Mouse (Mus musculus): Measurements from ENCODE around the gene Cx3cr1. TPM values are rescaled to one million over a fixed set of nuclear protein-coding genes. Genes with fewer than 3 reads are reported as not detected.

Gene Cx3cr1
- polyA plus RNA-seq, 1 experiment, result not detected

DNA sequence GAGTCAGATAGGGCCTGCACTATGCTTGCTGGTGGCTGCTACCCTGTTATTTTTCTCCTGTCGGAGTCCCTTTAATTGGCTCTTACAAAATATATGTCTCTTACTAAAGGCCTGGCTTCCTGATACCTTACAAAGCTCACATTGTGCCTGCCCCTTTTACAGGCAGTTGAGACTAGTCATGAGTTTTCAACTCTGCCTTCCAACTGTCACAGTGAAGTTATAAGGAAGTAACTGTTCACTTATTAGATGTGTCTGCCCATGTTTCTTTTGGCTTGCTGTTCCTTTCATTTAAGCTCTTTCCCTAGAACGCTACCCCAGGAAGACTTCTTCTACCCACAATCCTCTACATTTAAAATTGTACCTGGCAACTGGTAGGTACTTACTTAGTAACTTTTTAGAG is 170.2 kb downstream of the Cx3cr1 start:
- Histone ChIP-seq H3K27me3 (ENCODE audit: control insufficient read depth, insufficient read depth, insufficient read length) (no peaks in the 10 kb centered on the region), H3ac (ENCODE audit: control insufficient read depth, insufficient read length) (no peak overlapping the region), H3K4me2 (ENCODE audit: low read depth) (no peak overlapping the region), H3K4me3 (no peak overlapping the region), H3K36me3 (ENCODE audit: control insufficient read depth, insufficient read depth) (peaks cover 9% of the 10 kb centered on the region), H3K79me2 (ENCODE audit: control insufficient read depth, insufficient read depth) (peaks cover 44% of the 10 kb centered on the region)
- TF ChIP-seq REST (IDR thresholded peaks at IDR 0.05; ENCODE audit: insufficient read depth, insufficient read length), result no peak

DNA sequence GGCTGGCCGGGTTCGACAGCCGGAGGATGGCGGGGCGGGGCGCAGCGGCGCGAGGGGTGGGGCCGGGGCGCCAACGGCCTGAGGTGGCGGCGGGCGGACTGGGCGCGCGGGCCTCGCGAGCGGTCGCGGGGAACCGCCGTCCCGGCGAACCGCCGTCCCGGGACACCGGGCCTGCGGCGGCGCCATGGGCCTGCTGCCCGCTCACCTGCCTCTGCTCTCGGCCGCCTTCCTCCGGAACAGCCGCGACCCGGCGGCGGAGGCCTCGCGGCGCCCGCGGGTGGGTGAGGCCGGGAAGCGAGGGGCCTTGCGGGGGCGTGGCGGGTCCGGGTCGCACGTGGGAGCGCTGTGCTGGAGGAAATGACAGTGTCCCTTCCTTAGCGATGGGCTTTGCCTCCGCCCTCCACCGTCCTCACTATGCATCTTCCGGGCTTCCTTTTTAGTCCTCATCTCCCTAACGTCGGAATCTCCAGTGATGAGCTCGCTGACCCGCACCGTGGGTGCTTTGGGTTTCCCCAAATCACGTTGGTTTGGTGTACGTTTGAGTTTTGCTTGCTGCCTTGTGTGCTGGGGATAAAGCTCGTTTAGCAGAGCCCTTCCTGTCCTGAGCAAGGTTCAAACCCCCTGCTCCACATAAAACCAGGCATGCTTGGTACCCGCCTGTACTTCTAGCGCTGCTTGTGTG is 174.5 kb downstream of the Cx3cr1 start:
- Histone ChIP-seq H3K4me3 (peak overlapping the region; percentile 31), H3ac (ENCODE audit: control insufficient read depth, insufficient read length) (peak overlapping the region; percentile 32), H3K27me3 (ENCODE audit: control insufficient read depth, insufficient read depth, insufficient read length) (no peaks in the 10 kb centered on the region), H3K79me2 (ENCODE audit: control insufficient read depth, insufficient read depth) (peaks cover 42% of the 10 kb centered on the region), H3K4me2 (ENCODE audit: low read depth) (peak overlapping the region; percentile 69), H3K36me3 (ENCODE audit: control insufficient read depth, insufficient read depth) (no peaks in the 10 kb centered on the region)
- TF ChIP-seq TCF3 (IDR thresholded peaks at IDR 0.05; ENCODE audit: insufficient read length, low read depth) (no peak), MYOD1 (IDR thresholded peaks at IDR 0.05; ENCODE audit: control insufficient read depth in 1 of 3, insufficient read length in 2 of 3, low read depth in 2 of 3) (no peak), SRF (IDR thresholded peaks at IDR 0.05; ENCODE audit: control insufficient read depth, insufficient read length, low read depth) (no peak), USF1 (IDR thresholded peaks at IDR 0.05; ENCODE audit: low read depth) (no peak), MAX (IDR thresholded peaks at IDR 0.05; ENCODE audit: low read depth) (no peak), MYOG (IDR thresholded peaks at IDR 0.05; ENCODE audit: control insufficient read depth in 1 of 3, insufficient read depth in 1 of 3, insufficient read length in 2 of 3, low read depth in 2 of 3) (no peak), POLR2AphosphoS2 (IDR thresholded peaks at IDR 0.05; ENCODE audit: insufficient read length, low read depth) (no peak), REST (IDR thresholded peaks at IDR 0.05; ENCODE audit: insufficient read depth, insufficient read length) (no peak), CEBPB (IDR thresholded peaks at IDR 0.05; ENCODE audit: insufficient read depth, poor library complexity, severe bottlenecking) (no peak), E2F4 (IDR thresholded peaks at IDR 0.05; ENCODE audit: insufficient read depth) (no peak), POLR2A (IDR thresholded peaks at IDR 0.05; ENCODE audit: insufficient read length, low read depth) (no peak), TCF12 (IDR thresholded peaks at IDR 0.05; ENCODE audit: insufficient read depth, poor library complexity, severe bottlenecking) (no peak)

DNA sequence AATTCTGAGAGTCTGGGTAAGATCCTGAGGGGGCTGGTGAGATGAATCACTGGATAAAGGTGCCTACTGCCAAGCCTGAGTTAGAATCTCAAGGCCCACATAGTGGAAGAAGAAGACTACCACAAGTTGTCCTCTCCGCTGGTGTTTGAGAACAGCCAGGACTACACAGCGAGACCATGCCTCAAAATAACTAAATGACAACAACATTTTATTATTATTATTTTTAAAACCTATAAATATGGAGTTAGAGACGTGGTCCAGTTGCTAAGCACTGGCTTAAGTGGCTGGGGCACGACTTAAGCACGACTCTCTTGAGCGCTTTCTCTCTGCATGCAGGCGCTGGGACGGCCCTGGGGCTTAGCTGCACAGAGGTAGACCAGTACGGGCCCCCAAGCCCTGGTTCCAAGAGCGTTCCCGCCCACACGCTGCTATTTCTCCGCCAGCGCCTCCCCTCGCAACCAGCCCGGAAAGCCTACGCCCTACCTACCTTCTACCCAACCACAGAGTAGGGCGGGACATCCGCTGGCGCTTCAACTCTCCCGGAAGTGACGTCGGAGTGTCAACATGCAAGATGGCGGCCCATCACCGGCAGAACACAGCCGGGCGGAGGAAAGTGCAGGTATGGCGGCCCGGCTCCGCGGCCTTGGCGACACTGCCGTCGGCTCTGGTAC is 175.2 kb downstream of the Cx3cr1 start, which contains the start of gene Wdr48:
Gene Wdr48, plus strand, starts transcription at position 540 of the 671 bp plus-strand sequence.
- TF ChIP-seq POLR2A (IDR thresholded peaks at IDR 0.05; ENCODE audit: insufficient read length, low read depth) (peak; percentile 60), POLR2AphosphoS2 (IDR thresholded peaks at IDR 0.05; ENCODE audit: insufficient read length, low read depth) (peak; percentile 68), USF1 (IDR thresholded peaks at IDR 0.05; ENCODE audit: low read depth) (no peak), MYOG (IDR thresholded peaks at IDR 0.05; ENCODE audit: control insufficient read depth in 1 of 3, insufficient read depth in 1 of 3, insufficient read length in 2 of 3, low read depth in 2 of 3) (no peak), TCF12 (IDR thresholded peaks at IDR 0.05; ENCODE audit: insufficient read depth, poor library complexity, severe bottlenecking) (no peak), CEBPB (IDR thresholded peaks at IDR 0.05; ENCODE audit: insufficient read depth, poor library complexity, severe bottlenecking) (no peak), E2F4 (IDR thresholded peaks at IDR 0.05; ENCODE audit: insufficient read depth) (no peak), TCF3 (IDR thresholded peaks at IDR 0.05; ENCODE audit: insufficient read length, low read depth) (no peak), REST (IDR thresholded peaks at IDR 0.05; ENCODE audit: insufficient read depth, insufficient read length) (no peak), MAX (IDR thresholded peaks at IDR 0.05; ENCODE audit: low read depth) (no peak), MYOD1 (IDR thresholded peaks at IDR 0.05; ENCODE audit: control insufficient read depth in 1 of 3, insufficient read length in 2 of 3, low read depth in 2 of 3) (no peak), SRF (IDR thresholded peaks at IDR 0.05; ENCODE audit: control insufficient read depth, insufficient read length, low read depth) (no peak)

GRCm38 (mm10) chr9:119893881-119894280 is 175.8 kb downstream of the Cx3cr1 start:
- TF ChIP-seq POLR2AphosphoS2 (IDR thresholded peaks at IDR 0.05; ENCODE audit: insufficient read length, low read depth) (no peak), USF1 (IDR thresholded peaks at IDR 0.05; ENCODE audit: low read depth) (no peak), CEBPB (IDR thresholded peaks at IDR 0.05; ENCODE audit: insufficient read depth, poor library complexity, severe bottlenecking) (no peak)
- H3K4me3 ChIP-seq, result peak overlapping the region; percentile 31

More for the DNA sequence above, 175.2 kb downstream of the Cx3cr1 start, which contains the start of gene Wdr48:
- Histone ChIP-seq H3ac (ENCODE audit: control insufficient read depth, insufficient read length) (peak within 1 kb of the TSS; percentile 32), H3K27me3 (ENCODE audit: control insufficient read depth, insufficient read depth, insufficient read length) (no peaks in the 10 kb centered on the region), H3K4me2 (ENCODE audit: low read depth) (peak within 1 kb of the TSS; percentile 74), H3K4me3 (peak within 1 kb of the TSS; percentile 31), H3K36me3 (ENCODE audit: control insufficient read depth, insufficient read depth) (no peaks in the 10 kb centered on the region), H3K79me2 (ENCODE audit: control insufficient read depth, insufficient read depth) (peaks cover 38% of the 10 kb centered on the region)

GRCm38 (mm10) chr9:119890692-119891091 is 179.0 kb downstream of the Cx3cr1 start:
- Histone ChIP-seq H3K4me2 (ENCODE audit: low read depth) (no peak overlapping the region), H3K4me3 (no peak overlapping the region), H3K79me2 (ENCODE audit: control insufficient read depth, insufficient read depth) (peaks cover 5% of the 10 kb centered on the region), H3K27me3 (ENCODE audit: control insufficient read depth, insufficient read depth, insufficient read length) (no peaks in the 10 kb centered on the region), H3K36me3 (ENCODE audit: control insufficient read depth, insufficient read depth) (no peaks in the 10 kb centered on the region), H3ac (ENCODE audit: control insufficient read depth, insufficient read length) (no peak overlapping the region)
- TF ChIP-seq MYOD1 (IDR thresholded peaks at IDR 0.05; ENCODE audit: control insufficient read depth in 1 of 3, insufficient read length in 2 of 3, low read depth in 2 of 3) (no peak), SRF (IDR thresholded peaks at IDR 0.05; ENCODE audit: control insufficient read depth, insufficient read length, low read depth) (no peak), CEBPB (IDR thresholded peaks at IDR 0.05; ENCODE audit: insufficient read depth, poor library complexity, severe bottlenecking) (no peak), E2F4 (IDR thresholded peaks at IDR 0.05; ENCODE audit: insufficient read depth) (no peak), POLR2AphosphoS2 (IDR thresholded peaks at IDR 0.05; ENCODE audit: insufficient read length, low read depth) (no peak), TCF3 (IDR thresholded peaks at IDR 0.05; ENCODE audit: insufficient read length, low read depth) (no peak), MAX (IDR thresholded peaks at IDR 0.05; ENCODE audit: low read depth) (no peak), USF1 (IDR thresholded peaks at IDR 0.05; ENCODE audit: low read depth) (no peak), MYOG (IDR thresholded peaks at IDR 0.05; ENCODE audit: control insufficient read depth in 1 of 3, insufficient read depth in 1 of 3, insufficient read length in 2 of 3, low read depth in 2 of 3) (no peak), TCF12 (IDR thresholded peaks at IDR 0.05; ENCODE audit: insufficient read depth, poor library complexity, severe bottlenecking) (no peak), POLR2A (IDR thresholded peaks at IDR 0.05; ENCODE audit: insufficient read length, low read depth) (no peak)

More at GRCm38 (mm10) chr9:119893881-119894280, 175.8 kb downstream of the Cx3cr1 start:
- no peak overlapping the region for H3ac ChIP-seq (ENCODE audit: control insufficient read depth, insufficient read length)
- H3K36me3 ChIP-seq (ENCODE audit: control insufficient read depth, insufficient read depth), result no peaks in the 10 kb centered on the region
- H3K4me2 ChIP-seq (ENCODE audit: low read depth), result peak overlapping the region; percentile 74
- H3K79me2 ChIP-seq (ENCODE audit: control insufficient read depth, insufficient read depth), result peaks cover 35% of the 10 kb centered on the region
- no peaks in the 10 kb centered on the region for H3K27me3 ChIP-seq (ENCODE audit: control insufficient read depth, insufficient read depth, insufficient read length)
